Mouse (Mus musculus): Measurements from ENCODE around the gene Mmachc. TPM values are rescaled to one million over a fixed set of nuclear protein-coding genes. Genes with fewer than 3 reads are reported as not detected.

Gene Mmachc
- total RNA-seq, 1 experiment from 2014 or later = 24.9 TPM

DNA sequence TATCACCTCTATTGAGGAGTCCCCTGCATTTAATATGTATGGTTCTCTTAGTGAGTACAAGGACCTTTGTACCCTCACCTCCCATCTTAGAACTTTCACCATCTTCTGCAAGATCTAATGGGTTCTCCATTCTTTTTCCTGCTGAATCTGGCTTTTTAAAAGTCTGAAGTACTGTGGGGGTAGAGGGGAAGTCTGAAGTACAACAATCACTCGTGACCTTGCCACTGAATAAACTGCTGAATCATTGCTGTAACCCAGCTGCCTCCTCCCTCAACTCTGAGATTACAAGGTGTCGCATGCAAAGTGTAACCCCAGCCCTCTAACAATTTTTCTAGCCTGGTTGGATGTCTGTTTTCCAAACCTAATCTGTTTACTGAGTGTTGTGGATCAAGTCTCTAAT is 53.1 kb downstream of the Mmachc start:
- ATAC-seq (replicated peaks; ENCODE audit: low read depth, poor library complexity, severe bottlenecking) = peak; percentile 45

- ATAC-seq (replicated peaks; ENCODE audit: low read depth, poor library complexity, severe bottlenecking) = no peak
These were observed 55.0 kb downstream of the Mmachc start for GRCm38 (mm10) chr4:116653228-116653627.

Other genes starting within 250 kb of the Mmachc start
- gene Mast2, start 244.2 kb downstream of the Mmachc start, total RNA-seq (2017) = 9.2 and 17.7 TPM in 2 replicates
- 18.3 and 23.0 TPM in 2 replicates for gene Ipp, start 200.9 kb downstream of the Mmachc start, total RNA-seq (2017)
- 8.7 and 16.0 TPM in 2 replicates for gene Tmem69, start 152.5 kb downstream of the Mmachc start, total RNA-seq (2017)
- 123 and 150 TPM in 2 replicates for gene Gpbp1l1, start 150.7 kb downstream of the Mmachc start, total RNA-seq (2017)
- 1.6 and 5.6 TPM in 2 replicates for gene Ccdc17, start 111.8 kb downstream of the Mmachc start, total RNA-seq (2017)
- 465 and 496 TPM in 2 replicates for gene Nasp, start 80.5 kb downstream of the Mmachc start, total RNA-seq (2017)
- gene Akr1a1, start 56.7 kb downstream of the Mmachc start, total RNA-seq (2017) = 416 TPM in 2 replicates
- 266 and 285 TPM in 2 replicates for gene Prdx1, start 22.9 kb downstream of the Mmachc start, total RNA-seq (2017)
- gene Ccdc163, start 103 bp upstream of the Mmachc start, total RNA-seq (2017) = 12.3 and 35.8 TPM in 2 replicates
- 1.8 and 4.9 TPM in 2 replicates for gene Tesk2, start 12.5 kb upstream of the Mmachc start, total RNA-seq (2017)
- 31.4 and 38.1 TPM in 2 replicates for gene Toe1, start 99.2 kb upstream of the Mmachc start, total RNA-seq (2017)
- 2.1 and 2.9 TPM in 2 replicates for gene Mutyh, start 99.3 kb upstream of the Mmachc start, total RNA-seq (2017)
- gene Hpdl, start 113.3 kb upstream of the Mmachc start, total RNA-seq (2017) = 0.39 and 0.41 TPM in 2 replicates
- 0.09 and 0.39 TPM in 2 replicates for gene Zswim5, start 169.0 kb upstream of the Mmachc start, total RNA-seq (2017)

All from common myeloid progenitor, adult 5-6 weeks (primary cell).